Mouse (Mus musculus) hindbrain, postnatal 0 days (tissue): Measurements from ENCODE around the gene Sept9. TPM values are rescaled to one million over a fixed set of nuclear protein-coding genes. Genes with fewer than 3 reads are reported as not detected.

ENCODE experiments used
- ATAC-seq: fragments of 200-750 bp; cut with Nextera tagmentation; 2 replicates; pipeline ENCODE4 v1.8.0; 2017; ENCODE audit warnings: mild to moderate bottlenecking, moderate TSS enrichment, moderate library complexity
- DNase-seq: peaks from one replicate; pipeline ENCODE4 v3.0.0-alpha.2; 2015; ENCODE audit warnings: low spot score
- H3K27ac ChIP-seq: fragments of 300-500 bp; sonication (generic); 2 replicates; pipeline ENCODE4 v1.5.1; 2014; ENCODE audit warnings: mild to moderate bottlenecking
- H3K27me3 ChIP-seq: fragments of 300-500 bp; sonication (generic); 2 replicates; pipeline ENCODE4 v1.6.1; 2014; ENCODE audit warnings: low read length, mixed read lengths; ENCODE audit not compliant: insufficient read depth
- H3K36me3 ChIP-seq: fragments of 300-500 bp; sonication (generic); 2 replicates; pipeline ENCODE4 v1.6.1; 2014; ENCODE audit warnings: low read length, mixed read lengths; ENCODE audit not compliant: insufficient read depth
- H3K4me1 ChIP-seq: fragments of 300-500 bp; sonication (generic); 2 replicates; pipeline ENCODE4 v1.6.1; 2014; ENCODE audit warnings: antibody characterized with exemption, low read length, mixed read lengths; ENCODE audit not compliant: insufficient read depth
- H3K4me2 ChIP-seq: fragments of 300-500 bp; sonication (generic); 2 replicates; pipeline ENCODE4 v1.6.1; 2014; ENCODE audit warnings: low read depth, mild to moderate bottlenecking, low read length, moderate library complexity, mixed read lengths
- H3K4me3 ChIP-seq: fragments of 300-500 bp; sonication (generic); 2 replicates; pipeline ENCODE4 v1.5.1; 2014; ENCODE audit warnings: low read length
- H3K9ac ChIP-seq: fragments of 300-500 bp; sonication (generic); replicated peaks from 2 replicates; pipeline ENCODE4 v1.6.1; 2014; ENCODE audit warnings: mild to moderate bottlenecking, low read length, moderate library complexity, mixed read lengths
- H3K9me3 ChIP-seq: fragments of 300-500 bp; sonication (generic); 2 replicates; pipeline ENCODE4 v1.6.1; 2016; ENCODE audit warnings: low read length, mixed read lengths
- CTCF ChIP-seq: IDR thresholded peaks from 2 replicates; pipeline ENCODE4 v1.5.1; 2016; ENCODE audit warnings: antibody characterized with exemption, control low read depth, low read depth
- WGBS: fragments of 180-500 bp; shearing (Covaris S2); extraction: QIAGEN DNeasy Blood & Tissue Kit; methylation state at CpG from one replicate; pipeline ENCODE4 v1.1.7; 2014; 5-methylcytosine and 5-hydroxymethylcytosine counted together
- polyA plus RNA-seq: library from polyadenylated mRNA; unstranded; fragments of >200 nt; fragmentation: Nextera tagmentation; extraction: Ambion mirVana; gene quantifications from 2 replicates; pipeline ENCODE4 v1.2.1, GENCODE M21; 2015
- total RNA-seq: library from RNA; depleted of rRNA; stranded (reverse); fragments of >200 nt; gene quantifications from 2 replicates; pipeline ENCODE4 v1.2.3, GENCODE M21; 2014

Sept9 gene
- total and polyA plus RNA-seq, 2 experiments from 2014 or later, result 88.8 to 112 TPM

- Histone ChIP-seq H3K4me1 (peaks cover 35% of the 10 kb centered on the region), H3K9ac (no peak overlapping the region; the same call in 1 of the 2 replicates), H3K27me3 (no peaks in the 10 kb centered on the region), H3K9me3 (no peaks in the 10 kb centered on the region), H3K4me2 (no peak overlapping the region), H3K36me3 (no peaks in the 10 kb centered on the region), H3K4me3 (no peak overlapping the region), H3K27ac (peak overlapping the region; percentile 48)
- 75% methylated on average over 12 of the region's 12 CpGs for WGBS
- ATAC-seq, result no peak
- TF ChIP-seq CTCF, result no peak
- no peak for DNase-seq
Observed at GRCm38 (mm10) chr11:117310341-117311107, 111.1 kb downstream of the Sept9 start.

- Histone ChIP-seq H3K27ac (peak overlapping the region; percentile 48), H3K9ac (no peak overlapping the region; the same call in 1 of the 2 replicates), H3K9me3 (no peaks in the 10 kb centered on the region), H3K36me3 (no peaks in the 10 kb centered on the region), H3K4me1 (peaks cover 35% of the 10 kb centered on the region), H3K27me3 (no peaks in the 10 kb centered on the region), H3K4me3 (no peak overlapping the region), H3K4me2 (no peak overlapping the region)
- no peak for ATAC-seq
- 31% methylated on average over 15 of the region's 15 CpGs for WGBS
- no peak for TF ChIP-seq CTCF
- peak; percentile 53 for DNase-seq
Observed at GRCm38 (mm10) chr11:117311127-117311800, 111.8 kb downstream of the Sept9 start.

GRCm38 (mm10) chr11:117312028-117312901 lies 112.8 kb downstream of the Sept9 start:
- Histone ChIP-seq H3K4me2 (no peak overlapping the region), H3K4me1 (peaks cover 37% of the 10 kb centered on the region), H3K4me3 (no peak overlapping the region), H3K36me3 (no peaks in the 10 kb centered on the region), H3K9ac (no peak overlapping the region), H3K9me3 (no peaks in the 10 kb centered on the region), H3K27me3 (no peaks in the 10 kb centered on the region), H3K27ac (peak overlapping the region; percentile 32; the same call in 1 of the 2 replicates)
- 59% methylated on average over 23 of the region's 23 CpGs for WGBS
- DNase-seq (peak; percentile 51), ATAC-seq (no peak)
- TF ChIP-seq CTCF, result no peak

- Histone ChIP-seq H3K27me3 (no peaks in the 10 kb centered on the region), H3K4me1 (peaks cover 43% of the 10 kb centered on the region), H3K36me3 (no peaks in the 10 kb centered on the region), H3K4me3 (no peak overlapping the region), H3K9me3 (no peaks in the 10 kb centered on the region), H3K9ac (no peak overlapping the region), H3K4me2 (no peak overlapping the region), H3K27ac (peak overlapping the region; percentile 32; the same call in 1 of the 2 replicates)
- peak; percentile 50 for DNase-seq
- 35% methylated on average over 8 of the region's 8 CpGs for WGBS
- no peak for ATAC-seq
- peak; percentile 71 for TF ChIP-seq CTCF
Observed at GRCm38 (mm10) chr11:117312936-117313335, 113.5 kb downstream of the Sept9 start.

- 0 out of 2 replicates have a peak overlapping the region, but pooled peaks have one; percentile 32 for H3K27ac ChIP-seq
- H3K36me3 ChIP-seq, result no peaks in the 10 kb centered on the region
- ATAC-seq (no peak), DNase-seq (no peak)
- H3K9ac ChIP-seq, result no peak overlapping the region
- H3K4me2 ChIP-seq, result no peak overlapping the region
- TF ChIP-seq CTCF, result no peak
- H3K4me1 ChIP-seq, result peaks cover 44% of the 10 kb centered on the region
- H3K9me3 ChIP-seq, result no peaks in the 10 kb centered on the region
- no peak overlapping the region for H3K4me3 ChIP-seq
- WGBS, result 83% methylated on average over 7 of the region's 7 CpGs
- no peaks in the 10 kb centered on the region for H3K27me3 ChIP-seq
Observed at GRCm38 (mm10) chr11:117313446-117313845, 114.0 kb downstream of the Sept9 start.

GRCm38 (mm10) chr11:117314026-117314425 lies 114.6 kb downstream of the Sept9 start:
- ATAC-seq, result no peak

More at GRCm38 (mm10) chr11:117314026-117314425, 114.6 kb downstream of the Sept9 start:
- Histone ChIP-seq H3K36me3 (no peaks in the 10 kb centered on the region), H3K4me3 (no peak overlapping the region), H3K27ac (no peak overlapping the region), H3K9me3 (no peaks in the 10 kb centered on the region), H3K4me1 (peaks cover 46% of the 10 kb centered on the region), H3K9ac (no peak overlapping the region), H3K27me3 (no peaks in the 10 kb centered on the region), H3K4me2 (no peak overlapping the region)
- 70% methylated on average over 7 of the region's 7 CpGs for whole genome bisulfite sequencing
- peak; percentile 50 for TF ChIP-seq CTCF
- DNase-seq, result no peak
